Mouse (Mus musculus) heart, postnatal 10 days (tissue): ENCODE measurements around the gene Olfr1177-ps. TPM values are rescaled to one million over a fixed set of nuclear protein-coding genes. Genes with fewer than 3 reads are reported as not detected.

Experiments used
- DNase-seq, 2 experiments: peaks; one replicate each; pipeline ENCODE4 v3.0.0; 2021
- intact Hi-C: fragments of 180-260 bp; cut with DNase I; formaldehyde crosslinking; loops from one replicate; pipeline ENCODE4 v1.15.1; 2025
- total RNA-seq, 2 experiments: library from RNA; stranded (reverse); gene quantifications; 2 replicates each; pipeline ENCODE4 v1.2.3; 2021

The Olfr1177-ps gene
- not detected for total RNA-seq

DNA sequence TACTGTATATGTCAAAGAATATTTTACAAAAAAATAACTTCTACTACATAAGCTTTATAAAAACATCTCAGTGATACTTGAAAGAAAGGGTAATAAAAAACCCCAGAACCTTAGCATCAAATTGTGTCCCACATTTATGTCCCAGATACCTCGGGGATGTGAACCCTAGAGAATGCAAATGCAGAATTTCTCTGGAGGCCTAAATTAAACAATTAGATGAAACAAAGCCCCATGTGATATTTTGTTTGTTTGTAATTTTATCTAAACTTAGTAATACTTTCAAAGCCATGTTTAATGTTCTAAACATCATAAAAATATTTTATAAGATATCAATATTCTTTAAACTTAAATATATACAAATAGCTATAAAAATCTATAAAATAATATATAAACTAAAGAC, at the start of gene Olfr1177-ps:
Gene Olfr1177-ps, minus strand, starts transcription at position 101 of the 400 bp plus-strand sequence.
- intact Hi-C loops = no loop called here
- no peak for DNase-seq

DNA sequence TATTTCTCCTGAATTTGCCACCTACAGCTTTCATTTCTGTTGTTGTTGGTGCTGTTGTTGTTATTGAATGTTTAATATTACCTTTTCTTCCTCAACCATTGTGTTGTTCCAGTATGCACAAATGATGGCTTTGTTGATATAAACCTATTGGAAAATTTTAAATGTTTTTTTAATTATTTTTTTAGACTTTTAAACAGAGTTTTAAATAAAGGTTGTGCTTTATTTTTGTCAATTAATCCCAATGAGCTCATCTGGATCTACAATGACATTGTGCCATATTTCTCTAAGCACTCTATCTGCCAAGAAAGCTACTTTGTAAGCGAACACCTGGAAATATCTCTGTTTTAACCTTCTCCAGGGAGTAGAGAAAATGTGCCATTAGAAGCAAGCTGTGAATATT, 40.5 kb upstream of the Olfr1177-ps start, which contains the start of gene Olfr1178:
Gene Olfr1178, plus strand, starts transcription at position 301 of the 400 bp plus-strand sequence.
- intact Hi-C loops = no loop called here
- no peak for DNase-seq

DNA sequence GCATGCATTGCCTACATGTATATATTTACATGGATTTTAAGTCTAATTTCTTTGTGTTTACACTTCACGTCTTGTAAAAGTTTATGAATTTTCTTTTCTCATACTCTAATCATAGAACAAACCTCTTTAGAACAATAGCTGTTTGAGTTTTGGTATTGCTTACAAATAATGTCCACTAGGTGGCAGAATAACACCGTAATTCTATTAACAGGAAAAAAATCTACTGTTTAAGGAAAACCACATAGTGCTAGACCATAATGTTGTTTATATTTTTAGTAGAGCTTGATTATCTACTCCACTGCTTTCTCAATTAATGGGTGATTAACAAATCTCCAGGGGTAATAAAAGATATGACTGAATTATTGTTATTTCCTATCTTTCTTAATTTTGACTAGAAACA, 10.0 kb upstream of the Olfr1177-ps start:
- intact Hi-C loops = loop anchor here (5.0 kb wide), 1 partner anchor 1186 kb away; no protein-coding TSS in a partner anchor
- DNase-seq = no peak

DNA sequence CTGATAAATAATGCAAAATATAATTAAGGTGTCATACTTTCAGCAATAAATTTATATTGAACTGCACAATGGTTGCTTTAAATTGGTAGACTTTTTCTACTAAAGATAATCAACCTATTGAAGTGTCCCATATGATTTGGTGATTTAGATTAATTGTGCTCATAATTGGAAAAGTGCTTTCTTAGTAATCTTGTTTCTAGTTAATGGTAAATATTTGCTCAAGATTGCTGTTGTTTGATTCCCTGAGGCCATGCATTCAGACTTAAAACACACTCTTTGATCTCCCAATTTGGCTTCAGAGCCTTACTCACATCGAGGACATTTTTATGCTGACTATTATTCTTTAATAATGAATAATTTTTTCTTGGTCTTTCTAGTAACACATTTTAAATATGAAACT, 9.9 kb downstream of the Olfr1177-ps start, which contains the start of gene Olfr1176:
Gene Olfr1176, plus strand, starts transcription at position 301 of the 400 bp plus-strand sequence.
- intact Hi-C loops = no loop called here
- no peak for DNase-seq

DNA sequence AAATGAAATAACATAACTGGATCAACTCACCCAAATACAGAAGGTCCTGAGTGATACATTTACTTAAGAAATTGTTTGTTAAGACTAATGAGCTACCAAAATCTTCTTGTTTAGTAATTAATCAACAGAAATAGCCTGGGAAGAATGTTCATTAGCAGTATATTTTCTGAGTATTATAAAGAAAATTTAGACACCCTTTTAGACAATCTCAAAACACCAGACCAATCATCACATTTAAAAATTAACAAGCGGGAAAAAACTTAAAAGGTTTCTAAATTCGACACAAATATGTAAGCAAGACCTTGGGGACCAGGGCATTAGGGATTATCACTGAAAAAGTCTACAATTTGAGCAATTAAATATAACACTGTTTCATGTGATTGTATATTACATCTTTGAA, 19.2 kb downstream of the Olfr1177-ps start, which contains the start of gene Olfr1175-ps:
Gene Olfr1175-ps, minus strand, starts transcription at position 101 of the 400 bp plus-strand sequence.
- intact Hi-C loops = no loop called here
- no peak for DNase-seq

DNA sequence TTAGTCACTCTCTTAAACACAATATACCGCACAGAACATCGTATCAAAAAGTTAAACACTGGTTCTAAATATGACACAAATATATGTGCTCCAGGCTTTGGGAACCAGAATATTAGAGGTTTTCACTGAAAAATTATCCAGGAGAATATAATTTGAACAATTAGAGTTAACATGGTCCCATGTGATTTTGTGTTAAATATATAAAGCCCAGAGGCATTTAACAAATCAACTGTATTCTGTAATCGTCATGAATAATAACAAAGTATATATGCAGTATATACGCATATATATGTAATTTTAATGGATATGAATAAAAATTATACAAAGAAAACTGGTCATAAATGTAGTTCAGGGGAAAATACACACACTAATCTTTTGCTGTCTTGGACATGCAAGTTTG, 31.3 kb downstream of the Olfr1177-ps start, which contains the start of gene Olfr1174-ps:
Gene Olfr1174-ps, minus strand, starts transcription at position 101 of the 400 bp plus-strand sequence.
- DNase-seq = no peak
- intact Hi-C loops = no loop called here

Other genes with a start within 250 kb of the Olfr1177-ps start
- gene Olfr1166, start 218.2 kb downstream of the Olfr1177-ps start, total RNA-seq = not detected
- gene Olfr1167, start 191.3 kb downstream of the Olfr1177-ps start, total RNA-seq = not detected
- gene Olfr1168, start 164.6 kb downstream of the Olfr1177-ps start, total RNA-seq = not detected
- gene Olfr1170, start 118.2 kb downstream of the Olfr1177-ps start, total RNA-seq = not detected
- gene Olfr1173, start 66.6 kb downstream of the Olfr1177-ps start, total RNA-seq = not detected
- not detected for gene Olfr1174-ps, start 31.4 kb downstream of the Olfr1177-ps start, total RNA-seq
- not detected for gene Olfr1175-ps, start 19.3 kb downstream of the Olfr1177-ps start, total RNA-seq
- not detected for gene Olfr1176, start 9.8 kb downstream of the Olfr1177-ps start, total RNA-seq
- not detected for gene Olfr1178, start 40.6 kb upstream of the Olfr1177-ps start, total RNA-seq
- gene Olfr1179, start 60.0 kb upstream of the Olfr1177-ps start, total RNA-seq = not detected
- gene Olfr1180, start 72.7 kb upstream of the Olfr1177-ps start, total RNA-seq = not detected
- gene Olfr1181, start 79.7 kb upstream of the Olfr1177-ps start, total RNA-seq = not detected
- gene Gm13757, start 102.6 kb upstream of the Olfr1177-ps start, total RNA-seq = not detected
- not detected for gene Olfr1183, start 108.4 kb upstream of the Olfr1177-ps start, total RNA-seq
- not detected for gene Olfr1184, start 137.1 kb upstream of the Olfr1177-ps start, total RNA-seq
- not detected for gene Olfr1185-ps1, start 146.8 kb upstream of the Olfr1177-ps start, total RNA-seq
- not detected for gene Olfr1186, start 172.1 kb upstream of the Olfr1177-ps start, total RNA-seq
- gene Olfr1188, start 210.4 kb upstream of the Olfr1177-ps start, total RNA-seq = not detected
- gene Olfr1189, start 240.0 kb upstream of the Olfr1177-ps start, total RNA-seq = not detected